Mouse (Mus musculus) cerebellum, adult 2 months (tissue): Measurements from ENCODE around the gene Cnot3.

Source experiments
- CTCF ChIP-seq: fragments of 200-500 bp; IDR thresholded peaks from 2 replicates; pipeline ENCODE4 v1.5.1; 2011; ENCODE audit warnings: low read depth, mild to moderate bottlenecking, control low read depth, low read length, moderate library complexity, borderline replicate concordance; ENCODE audit not compliant: insufficient read depth
- POLR2A ChIP-seq: fragments of 200-500 bp; IDR thresholded peaks from 2 replicates; pipeline ENCODE4 v1.6.1; 2011; ENCODE audit warnings: low read length, control low read depth, borderline replicate concordance; ENCODE audit not compliant: insufficient read depth

DNA sequence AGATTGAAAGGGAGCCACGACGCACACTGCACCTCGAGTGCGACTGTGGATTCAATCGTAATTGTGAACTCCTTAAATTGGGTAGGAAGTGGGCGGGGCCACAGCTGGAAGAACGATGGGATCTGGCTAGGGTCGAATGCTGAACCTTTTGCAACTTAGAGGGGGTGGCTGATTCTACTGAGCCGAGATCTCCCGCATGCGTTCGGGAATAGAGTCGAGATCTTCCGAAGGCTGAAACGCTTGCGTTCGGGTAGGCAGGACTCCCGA lies 48.7 kb downstream of the Cnot3 start:
- no peak for TF ChIP-seq CTCF
- no peak for TF ChIP-seq POLR2A
